Mouse (Mus musculus): ENCODE data around the gene Dnajc6. TPM values are rescaled to one million over a fixed set of nuclear protein-coding genes. Genes with fewer than 3 reads are reported as not detected.

The Dnajc6 gene
- polyA plus RNA-seq, 1 experiment = 109 TPM

GRCm38 (mm10) chr4:101655415-101655790, 159.0 kb downstream of the Dnajc6 start:
- H3K4me3 ChIP-seq (replicated peaks; ENCODE audit: insufficient read depth, low read depth, low read length) = no peak overlapping the region
- H3K27me3 ChIP-seq (ENCODE audit: control insufficient read depth, insufficient read depth, low read length) = no peaks in the 10 kb centered on the region
- no peak overlapping the region for H3K27ac ChIP-seq (ENCODE audit: insufficient read depth, low read length)
- TF ChIP-seq POLR2A (IDR thresholded peaks at IDR 0.05; ENCODE audit: borderline replicate concordance, insufficient read depth, low read length) (no peak), CTCF (IDR thresholded peaks at IDR 0.05; ENCODE audit: borderline replicate concordance, insufficient read depth, low read depth, low read length) (no peak)
- no peak for DNase-seq
- 93% methylated on average over 7 of the region's 7 CpGs for WGBS
- no peaks in the 10 kb centered on the region for H3K4me1 ChIP-seq (ENCODE audit: control insufficient read depth, insufficient read depth, low read length)

- no peak for DNase-seq
- Histone ChIP-seq H3K27ac (ENCODE audit: insufficient read depth, low read length) (no peak overlapping the region), H3K4me3 (replicated peaks; ENCODE audit: insufficient read depth, low read depth, low read length) (no peak overlapping the region), H3K4me1 (ENCODE audit: control insufficient read depth, insufficient read depth, low read length) (no peaks in the 10 kb centered on the region), H3K27me3 (ENCODE audit: control insufficient read depth, insufficient read depth, low read length) (no peaks in the 10 kb centered on the region)
- WGBS = 83% methylated on average over 15 of the region's 15 CpGs
- TF ChIP-seq CTCF (IDR thresholded peaks at IDR 0.05; ENCODE audit: borderline replicate concordance, insufficient read depth, low read depth, low read length) = no peak
- TF ChIP-seq POLR2A (IDR thresholded peaks at IDR 0.05; ENCODE audit: borderline replicate concordance, insufficient read depth, low read length) = no peak
Measured at GRCm38 (mm10) chr4:101656056-101656455, 159.6 kb downstream of the Dnajc6 start.

- no peak overlapping the region for H3K27ac ChIP-seq (ENCODE audit: insufficient read depth, low read length)
- WGBS = 54% methylated on average over 6 of the region's 6 CpGs
- no peaks in the 10 kb centered on the region for H3K27me3 ChIP-seq (ENCODE audit: control insufficient read depth, insufficient read depth, low read length)
- DNase-seq = no peak
- H3K4me3 ChIP-seq (replicated peaks; ENCODE audit: insufficient read depth, low read depth, low read length) = no peak overlapping the region
- no peak for TF ChIP-seq POLR2A (IDR thresholded peaks at IDR 0.05; ENCODE audit: borderline replicate concordance, insufficient read depth, low read length)
- TF ChIP-seq CTCF (IDR thresholded peaks at IDR 0.05; ENCODE audit: borderline replicate concordance, insufficient read depth, low read depth, low read length) = no peak
- no peaks in the 10 kb centered on the region for H3K4me1 ChIP-seq (ENCODE audit: control insufficient read depth, insufficient read depth, low read length)
Measured at GRCm38 (mm10) chr4:101656956-101657570, 160.6 kb downstream of the Dnajc6 start.

- Histone ChIP-seq H3K27me3 (ENCODE audit: control insufficient read depth, insufficient read depth, low read length) (no peaks in the 10 kb centered on the region), H3K4me1 (ENCODE audit: control insufficient read depth, insufficient read depth, low read length) (no peaks in the 10 kb centered on the region), H3K4me3 (replicated peaks; ENCODE audit: insufficient read depth, low read depth, low read length) (no peak overlapping the region), H3K27ac (ENCODE audit: insufficient read depth, low read length) (no peak overlapping the region)
- WGBS = 72% methylated on average over 9 of the region's 9 CpGs
- TF ChIP-seq CTCF (IDR thresholded peaks at IDR 0.05; ENCODE audit: borderline replicate concordance, insufficient read depth, low read depth, low read length) (peak; percentile 35; the same call in 1 of the 2 replicates), POLR2A (IDR thresholded peaks at IDR 0.05; ENCODE audit: borderline replicate concordance, insufficient read depth, low read length) (no peak)
- peak; percentile 37 to 63 for DNase-seq
Measured at GRCm38 (mm10) chr4:101664160-101664750, 167.8 kb downstream of the Dnajc6 start.

- DNase-seq = no peak
- TF ChIP-seq POLR2A (IDR thresholded peaks at IDR 0.05; ENCODE audit: borderline replicate concordance, insufficient read depth, low read length) (no peak), CTCF (IDR thresholded peaks at IDR 0.05; ENCODE audit: borderline replicate concordance, insufficient read depth, low read depth, low read length) (no peak)
- no peaks in the 10 kb centered on the region for H3K4me1 ChIP-seq (ENCODE audit: control insufficient read depth, insufficient read depth, low read length)
- no peaks in the 10 kb centered on the region for H3K27me3 ChIP-seq (ENCODE audit: control insufficient read depth, insufficient read depth, low read length)
- 95% methylated on average over 4 of the region's 4 CpGs for WGBS
- no peak overlapping the region for H3K4me3 ChIP-seq (replicated peaks; ENCODE audit: insufficient read depth, low read depth, low read length)
- no peak overlapping the region for H3K27ac ChIP-seq (ENCODE audit: insufficient read depth, low read length)
Measured at GRCm38 (mm10) chr4:101664766-101665165, 168.3 kb downstream of the Dnajc6 start.

- Histone ChIP-seq H3K27me3 (ENCODE audit: control insufficient read depth, insufficient read depth, low read length) (no peaks in the 10 kb centered on the region), H3K4me1 (ENCODE audit: control insufficient read depth, insufficient read depth, low read length) (no peaks in the 10 kb centered on the region), H3K4me3 (replicated peaks; ENCODE audit: insufficient read depth, low read depth, low read length) (no peak overlapping the region), H3K27ac (ENCODE audit: insufficient read depth, low read length) (no peak overlapping the region)
- 48% methylated on average over 5 of the region's 5 CpGs for whole genome bisulfite sequencing
- no peak for DNase-seq
- TF ChIP-seq POLR2A (IDR thresholded peaks at IDR 0.05; ENCODE audit: borderline replicate concordance, insufficient read depth, low read length) (no peak), CTCF (IDR thresholded peaks at IDR 0.05; ENCODE audit: borderline replicate concordance, insufficient read depth, low read depth, low read length) (no peak)
Measured at GRCm38 (mm10) chr4:101669161-101669560, 172.7 kb downstream of the Dnajc6 start.

GRCm38 (mm10) chr4:101669811-101670210, 173.4 kb downstream of the Dnajc6 start:
- H3K4me1 ChIP-seq (ENCODE audit: control insufficient read depth, insufficient read depth, low read length) = no peaks in the 10 kb centered on the region
- H3K4me3 ChIP-seq (replicated peaks; ENCODE audit: insufficient read depth, low read depth, low read length) = no peak overlapping the region
- H3K27me3 ChIP-seq (ENCODE audit: control insufficient read depth, insufficient read depth, low read length) = no peaks in the 10 kb centered on the region
- DNase-seq = no peak
- 76% methylated on average over 5 of the region's 5 CpGs for WGBS
- H3K27ac ChIP-seq (ENCODE audit: insufficient read depth, low read length) = no peak overlapping the region
- TF ChIP-seq POLR2A (IDR thresholded peaks at IDR 0.05; ENCODE audit: borderline replicate concordance, insufficient read depth, low read length) (no peak), CTCF (IDR thresholded peaks at IDR 0.05; ENCODE audit: borderline replicate concordance, insufficient read depth, low read depth, low read length) (no peak)

GRCm38 (mm10) chr4:101674790-101675189, 178.3 kb downstream of the Dnajc6 start:
- WGBS = 80% methylated on average over 5 of the region's 5 CpGs
- TF ChIP-seq CTCF (IDR thresholded peaks at IDR 0.05; ENCODE audit: borderline replicate concordance, insufficient read depth, low read depth, low read length) (no peak), POLR2A (IDR thresholded peaks at IDR 0.05; ENCODE audit: borderline replicate concordance, insufficient read depth, low read length) (no peak)
- Histone ChIP-seq H3K4me3 (replicated peaks; ENCODE audit: insufficient read depth, low read depth, low read length) (no peak overlapping the region), H3K27ac (ENCODE audit: insufficient read depth, low read length) (no peak overlapping the region), H3K27me3 (ENCODE audit: control insufficient read depth, insufficient read depth, low read length) (no peaks in the 10 kb centered on the region), H3K4me1 (ENCODE audit: control insufficient read depth, insufficient read depth, low read length) (no peaks in the 10 kb centered on the region)
- DNase-seq = no peak

Data from cerebellum, adult 2 months (tissue).